Comparison of ENCODE assay signal across 17 mouse cellular contexts in genomic region chr4:14102961-14103360, GRCm38 (mm10).
DNase-seq lines count a peak whose midpoint lies in the region; ATAC-seq and TF ChIP-seq lines count a peak whose summit lies in the region.
"Had no signal": no experiment of that assay in that cellular context is flagged by ENCODE, and none has a peak within 500 bp of the region (broad histone marks: within the 10 kb centered on the region; RNA-seq: fewer than 3 reads in every experiment).

No protein-coding gene starts in this region.

- no peak overlapping the region for H3K27ac ChIP-seq in forebrain, embryonic 14.5 days (ENCODE audit: low read depth, low read length)
- no peak overlapping the region for H3K27ac ChIP-seq in hindbrain, embryonic 16.5 days (ENCODE audit: low read depth, low read length)
- no peak overlapping the region for H3K27ac ChIP-seq in midbrain, embryonic 16.5 days (ENCODE audit: low read length)
- H3K27ac ChIP-seq: embryonic facial prominence, embryonic 12.5 days; intestine, embryonic 15.5 days; kidney, embryonic 15.5 days had no signal

- POLR2A ChIA-PET in Patski (lab: Charles Lee) = no interaction called here

- no peaks in the 10 kb centered on the region for H3K27me3 ChIP-seq in Patski
- no peaks in the 10 kb centered on the region for H3K27me3 ChIP-seq in forebrain, embryonic 14.5 days (replicated peaks; ENCODE audit: control insufficient read depth, insufficient read depth, low read length)
- H3K27me3 ChIP-seq in hindbrain, embryonic 16.5 days (replicated peaks; ENCODE audit: control insufficient read depth, insufficient read depth, low read length) = no peaks in the 10 kb centered on the region
- H3K27me3 ChIP-seq in midbrain, embryonic 16.5 days (ENCODE audit: control insufficient read depth, insufficient read depth, low read depth, low read length) = no peaks in the 10 kb centered on the region
- H3K27me3 ChIP-seq: embryonic facial prominence, embryonic 12.5 days; intestine, embryonic 15.5 days; kidney, embryonic 15.5 days had no signal

- no peak for TF ChIP-seq CTCF in Patski (IDR thresholded peaks at IDR 0.05)

- no peak for DNase-seq in Patski (ENCODE audit: low read depth, low spot score)
- peak; percentile 62 for DNase-seq in forebrain, embryonic 14.5 days (ENCODE audit: low spot score)
- no peak for DNase-seq in testis, postnatal 14 days (ENCODE audit: low spot score)
- no peak for DNase-seq in cerebellum, postnatal 10 days
- DNase-seq in layer of hippocampus, postnatal 14 days (ENCODE audit: low spot score in 2 of 2) = no peak
- DNase-seq: adrenal gland, adult 8-10 months; cerebellum, adult 18-20 months; gastrocnemius, postnatal 36 days; heart, postnatal 10 days; lung, adult 2 months; lung, postnatal 36 days; spleen, adult 18-20 months had no signal

- no peak overlapping the region for H3K9ac ChIP-seq in forebrain, embryonic 14.5 days (ENCODE audit: low read length)
- no peak overlapping the region for H3K9ac ChIP-seq in hindbrain, embryonic 16.5 days (ENCODE audit: low read depth, low read length)
- no peak overlapping the region for H3K9ac ChIP-seq in midbrain, embryonic 16.5 days (ENCODE audit: low read depth, low read length)
- H3K9ac ChIP-seq: embryonic facial prominence, embryonic 12.5 days; intestine, embryonic 15.5 days; kidney, embryonic 15.5 days had no signal

- peaks cover 14% of the 10 kb centered on the region for H3K4me1 ChIP-seq in forebrain, embryonic 14.5 days (ENCODE audit: control insufficient read depth, insufficient read depth, low read length)
- H3K4me1 ChIP-seq in hindbrain, embryonic 16.5 days (ENCODE audit: control insufficient read depth, insufficient read depth, low read depth, low read length) = peaks cover 2% of the 10 kb centered on the region
- peaks cover 8% of the 10 kb centered on the region; the same call in 1 of the 2 replicates for H3K4me1 ChIP-seq in midbrain, embryonic 16.5 days (ENCODE audit: control insufficient read depth, insufficient read depth, low read length)
- H3K4me1 ChIP-seq: embryonic facial prominence, embryonic 12.5 days; intestine, embryonic 15.5 days; kidney, embryonic 15.5 days had no signal

- in situ Hi-C loops in Patski (cut with MboI; ENCODE audit: low pct_unique_long_range_greater_than_20kb) = no loop called here

- H3K4me3 ChIP-seq in forebrain, embryonic 14.5 days (ENCODE audit: low read depth, low read length) = no peak overlapping the region
- H3K4me3 ChIP-seq in hindbrain, embryonic 16.5 days (ENCODE audit: low read length) = no peak overlapping the region
- H3K4me3 ChIP-seq in midbrain, embryonic 16.5 days (ENCODE audit: low read depth, low read length) = no peak overlapping the region
- H3K4me3 ChIP-seq: embryonic facial prominence, embryonic 12.5 days; intestine, embryonic 15.5 days; kidney, embryonic 15.5 days had no signal

- no peak overlapping the region; the same call in 1 of the 2 replicates for H3K4me2 ChIP-seq in forebrain, embryonic 14.5 days (ENCODE audit: low read length)
- no peak overlapping the region for H3K4me2 ChIP-seq in hindbrain, embryonic 16.5 days (ENCODE audit: low read length)
- no peak overlapping the region for H3K4me2 ChIP-seq in midbrain, embryonic 16.5 days (ENCODE audit: low read length)
- H3K4me2 ChIP-seq: embryonic facial prominence, embryonic 12.5 days; intestine, embryonic 15.5 days; kidney, embryonic 15.5 days had no signal

- WGBS in forebrain, embryonic 14.5 days = 1% methylated on average over 3 of the region's 3 CpGs
- WGBS in hindbrain, embryonic 16.5 days = 16% methylated on average over 3 of the region's 3 CpGs
- WGBS in midbrain, embryonic 16.5 days = 2% methylated on average over 3 of the region's 3 CpGs

- no peaks in the 10 kb centered on the region for H3K9me3 ChIP-seq in forebrain, embryonic 14.5 days (replicated peaks; ENCODE audit: control insufficient read depth, low read length)
- no peaks in the 10 kb centered on the region for H3K9me3 ChIP-seq in hindbrain, embryonic 16.5 days (ENCODE audit: control insufficient read depth, low read length)
- H3K9me3 ChIP-seq in midbrain, embryonic 16.5 days (replicated peaks; ENCODE audit: control insufficient read depth, low read length, poor library complexity, severe bottlenecking) = no peaks in the 10 kb centered on the region
- H3K9me3 ChIP-seq: embryonic facial prominence, embryonic 12.5 days; intestine, embryonic 15.5 days; kidney, embryonic 15.5 days had no signal

- no peaks in the 10 kb centered on the region for H3K36me3 ChIP-seq in forebrain, embryonic 14.5 days (ENCODE audit: control insufficient read depth, insufficient read depth, low read length)
- H3K36me3 ChIP-seq in hindbrain, embryonic 16.5 days (ENCODE audit: control insufficient read depth, insufficient read depth, low read length) = no peaks in the 10 kb centered on the region
- H3K36me3 ChIP-seq in midbrain, embryonic 16.5 days (ENCODE audit: control insufficient read depth, insufficient read depth, low read length) = no peaks in the 10 kb centered on the region
- H3K36me3 ChIP-seq: embryonic facial prominence, embryonic 12.5 days; intestine, embryonic 15.5 days; kidney, embryonic 15.5 days had no signal

- peak; percentile 47 for ATAC-seq in Patski
- peak; percentile 80 for ATAC-seq in forebrain, embryonic 14.5 days
- peak; percentile 65 for ATAC-seq in hindbrain, embryonic 16.5 days
- peak; percentile 68; the same call in 1 of the 2 replicates for ATAC-seq in midbrain, embryonic 16.5 days
- ATAC-seq: intestine, embryonic 15.5 days had no signal

- CTCF ChIA-PET in Patski (lab: Charles Lee) = interaction anchor here (0.8 kb wide), 1 partner anchor 17 kb away, joined by 3 read pairs; no protein-coding TSS in a partner anchor
